ENCODE assay signal across 28 mouse cellular contexts in the genomic region with DNA sequence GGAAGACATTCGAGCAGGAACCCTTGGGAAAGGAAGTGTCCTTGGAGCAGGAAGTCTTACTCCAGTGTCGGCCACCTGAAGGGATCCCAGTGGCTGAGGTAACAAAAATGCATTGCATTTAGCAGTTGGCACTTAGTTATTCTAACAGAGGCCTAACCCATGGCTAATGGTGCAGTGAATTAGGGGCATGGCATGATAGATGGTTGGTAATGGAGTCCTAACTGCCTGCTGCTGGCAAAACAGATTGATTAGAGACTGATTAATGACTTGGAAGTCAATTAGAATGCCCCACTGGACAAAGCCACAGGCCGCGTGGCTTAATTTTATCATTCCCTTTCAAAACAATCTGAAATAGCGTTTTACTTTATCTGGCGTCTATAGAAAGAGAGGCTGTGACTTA.
DNase-seq lines count a peak whose midpoint lies in the region; ATAC-seq lines count a peak whose summit lies in the region.
"Had no signal": no experiment of that assay in that cellular context is flagged by ENCODE, and none has a peak within 500 bp of the region (broad histone marks: within the 10 kb centered on the region; RNA-seq: fewer than 3 reads in every experiment).

No protein-coding gene starts in this region.

- 67% methylated on average over 6 of the region's 6 CpGs for WGBS in hindbrain, embryonic 11.5 days
- 73% methylated on average over 6 of the region's 6 CpGs for WGBS in hindbrain, embryonic 12.5 days
- 49% methylated on average over 6 of the region's 6 CpGs for WGBS in neural tube, embryonic 12.5 days

- no peak overlapping the region for H3K4me2 ChIP-seq in hindbrain, embryonic 11.5 days (replicated peaks; ENCODE audit: low read depth, low read length)
- no peak overlapping the region for H3K4me2 ChIP-seq in hindbrain, embryonic 12.5 days (replicated peaks)
- no peak overlapping the region for H3K4me2 ChIP-seq in neural tube, embryonic 12.5 days (replicated peaks)
- H3K4me2 ChIP-seq: embryonic facial prominence, embryonic 12.5 days; embryonic facial prominence, embryonic 15.5 days; heart, embryonic 12.5 days; heart, embryonic 15.5 days; hindbrain, embryonic 14.5 days had no signal

- no peaks in the 10 kb centered on the region for H3K36me3 ChIP-seq in hindbrain, embryonic 11.5 days (ENCODE audit: control insufficient read depth, insufficient read depth, low read length)
- no peaks in the 10 kb centered on the region for H3K36me3 ChIP-seq in hindbrain, embryonic 12.5 days
- H3K36me3 ChIP-seq in neural tube, embryonic 12.5 days, result no peaks in the 10 kb centered on the region
- H3K36me3 ChIP-seq: embryonic facial prominence, embryonic 12.5 days; embryonic facial prominence, embryonic 15.5 days; G1E; heart, embryonic 12.5 days; heart, embryonic 15.5 days had no signal

- no peak overlapping the region for H3K27ac ChIP-seq in hindbrain, embryonic 11.5 days (ENCODE audit: low read depth, low read length)
- no peak overlapping the region for H3K27ac ChIP-seq in hindbrain, embryonic 12.5 days
- H3K27ac ChIP-seq in neural tube, embryonic 12.5 days, result no peak overlapping the region
- H3K27ac ChIP-seq: embryonic facial prominence, embryonic 12.5 days; embryonic facial prominence, embryonic 15.5 days; gastrocnemius, adult 2 months; heart, embryonic 15.5 days; hindbrain, embryonic 14.5 days had no signal

- H3K9me3 ChIP-seq in hindbrain, embryonic 11.5 days (ENCODE audit: control insufficient read depth, low read length), result no peaks in the 10 kb centered on the region
- no peaks in the 10 kb centered on the region for H3K9me3 ChIP-seq in hindbrain, embryonic 12.5 days (replicated peaks)
- H3K9me3 ChIP-seq in neural tube, embryonic 12.5 days, result no peaks in the 10 kb centered on the region
- H3K9me3 ChIP-seq: embryonic facial prominence, embryonic 12.5 days; embryonic facial prominence, embryonic 15.5 days; G1E; heart, embryonic 12.5 days; heart, embryonic 15.5 days had no signal

- DNase-seq in hindbrain, embryonic 11.5 days (ENCODE audit: low spot score), result peak; percentile 6
- no peak for DNase-seq in neural tube, embryonic 10.5 days (ENCODE audit: extremely low spot score, low spot score)
- peak; percentile 23 for DNase-seq in mesoderm, embryonic 11.5 days (ENCODE audit: low read depth, low spot score)
- no peak for DNase-seq in urinary bladder, postnatal 14 days (ENCODE audit: low spot score)
- DNase-seq in heart, postnatal 4 days, result no peak
- DNase-seq: adrenal gland, adult 2 months; adrenal gland, postnatal 14 days; B cell, adult 2 months; cerebellum, adult 11-12 months; cerebellum, adult 8-10 months; cerebellum, postnatal 10 days; cerebellum, postnatal 36 days; forebrain, postnatal 0 days; gastrocnemius, adult 2 months; gastrocnemius, postnatal 14 days; heart, adult 18-20 months; heart, postnatal 10 days; heart, postnatal 36 days had no signal

- H3K9ac ChIP-seq in hindbrain, embryonic 11.5 days (ENCODE audit: low read depth, low read length), result no peak overlapping the region
- no peak overlapping the region for H3K9ac ChIP-seq in hindbrain, embryonic 12.5 days
- H3K9ac ChIP-seq in neural tube, embryonic 12.5 days, result no peak overlapping the region
- H3K9ac ChIP-seq: embryonic facial prominence, embryonic 12.5 days; embryonic facial prominence, embryonic 15.5 days; forebrain, postnatal 0 days; heart, embryonic 12.5 days; heart, embryonic 15.5 days; hindbrain, embryonic 14.5 days had no signal

- no peaks in the 10 kb centered on the region for H3K27me3 ChIP-seq in hindbrain, embryonic 11.5 days (ENCODE audit: control insufficient read depth, insufficient read depth, low read length)
- no peaks in the 10 kb centered on the region for H3K27me3 ChIP-seq in hindbrain, embryonic 12.5 days
- H3K27me3 ChIP-seq in neural tube, embryonic 12.5 days (replicated peaks), result no peaks in the 10 kb centered on the region
- H3K27me3 ChIP-seq: CH12.LX; embryonic facial prominence, embryonic 12.5 days; embryonic facial prominence, embryonic 15.5 days; heart, embryonic 12.5 days; heart, embryonic 15.5 days had no signal

- ATAC-seq in hindbrain, embryonic 11.5 days (ENCODE audit: low FRiP score), result peak; percentile 57
- ATAC-seq in hindbrain, embryonic 12.5 days (ENCODE audit: low FRiP score), result no peak
- peak; percentile 61; the same call in 1 of the 2 replicates for ATAC-seq in neural tube, embryonic 12.5 days (ENCODE audit: low FRiP score, low read depth)
- ATAC-seq: forebrain, embryonic 14.5 days; forebrain, postnatal 0 days had no signal

- no peaks in the 10 kb centered on the region for H3K4me1 ChIP-seq in hindbrain, embryonic 11.5 days (replicated peaks; ENCODE audit: control insufficient read depth, insufficient read depth, low read length)
- H3K4me1 ChIP-seq in hindbrain, embryonic 12.5 days, result no peaks in the 10 kb centered on the region
- H3K4me1 ChIP-seq in neural tube, embryonic 12.5 days, result no peaks in the 10 kb centered on the region
- H3K4me1 ChIP-seq: embryonic facial prominence, embryonic 12.5 days; embryonic facial prominence, embryonic 15.5 days; heart, embryonic 12.5 days; heart, embryonic 15.5 days had no signal

- H3K4me3 ChIP-seq in hindbrain, embryonic 11.5 days (ENCODE audit: low read depth, low read length), result no peak overlapping the region
- no peak overlapping the region for H3K4me3 ChIP-seq in hindbrain, embryonic 12.5 days
- H3K4me3 ChIP-seq in neural tube, embryonic 12.5 days, result no peak overlapping the region
- H3K4me3 ChIP-seq: embryonic facial prominence, embryonic 12.5 days; embryonic facial prominence, embryonic 15.5 days; gastrocnemius, adult 2 months; heart, embryonic 12.5 days; heart, embryonic 15.5 days had no signal

Comparison
In these comparisons a context has a peak if more than half of its experiments do, and no peak if none do; other contexts are left out.
1. DNase-seq: peak in hindbrain, embryonic 11.5 days (single experiment) and mesoderm, embryonic 11.5 days (single experiment); none in neural tube, embryonic 10.5 days (single experiment), urinary bladder, postnatal 14 days (single experiment) and heart, postnatal 4 days (single experiment).